Mouse (Mus musculus) frontal cortex, postnatal 25 days (tissue): ENCODE data around the gene Cobl.

ENCODE experiments used
- DNase-seq, 2 experiments: peaks; one replicate each; pipeline ENCODE4 v3.0.0; 2022; ENCODE audit warnings: low spot score in 2 of 2

The Cobl gene

DNA sequence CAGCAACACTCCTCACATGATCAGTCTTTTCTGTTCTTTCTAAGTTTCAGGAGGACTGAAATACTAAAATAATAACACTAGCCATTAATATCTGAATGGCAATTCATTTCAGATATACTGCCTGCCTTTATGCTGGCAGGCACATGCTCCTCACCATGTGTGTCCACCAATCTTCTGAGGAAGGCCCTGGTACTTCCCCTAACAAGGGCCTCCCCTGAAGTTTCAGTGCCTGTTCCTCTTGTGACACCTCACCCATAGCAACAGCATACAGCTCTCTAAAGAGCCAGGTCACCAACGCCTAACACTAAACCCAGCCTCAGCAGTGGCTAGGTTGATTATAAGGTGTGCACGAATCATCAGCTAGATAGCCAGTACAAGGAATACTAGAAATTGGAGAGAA is 20.5 kb downstream of the Cobl start:
- no peak for DNase-seq

DNA sequence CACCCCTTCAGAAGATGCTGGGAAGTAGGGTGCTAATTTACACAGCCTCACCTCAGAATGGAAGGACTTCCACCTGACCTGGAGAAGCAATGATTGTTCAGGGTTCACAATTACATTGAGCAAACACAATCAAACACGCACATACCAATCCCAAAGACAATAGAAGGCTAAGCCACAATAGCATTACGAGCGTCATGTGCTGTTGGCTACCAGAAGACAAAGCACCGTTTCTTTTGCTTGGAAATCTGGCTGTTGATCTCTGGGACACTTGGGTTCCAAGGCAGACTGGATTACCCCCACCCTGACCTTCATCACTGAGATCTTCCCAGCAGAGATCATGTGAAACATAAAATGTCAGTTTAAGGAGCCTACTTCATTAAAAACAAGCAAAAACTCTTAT is 21.1 kb downstream of the Cobl start:
- no peak for DNase-seq

GRCm38 (mm10) chr11:12443185-12443584 is 21.6 kb downstream of the Cobl start:
- DNase-seq: no peak

DNA sequence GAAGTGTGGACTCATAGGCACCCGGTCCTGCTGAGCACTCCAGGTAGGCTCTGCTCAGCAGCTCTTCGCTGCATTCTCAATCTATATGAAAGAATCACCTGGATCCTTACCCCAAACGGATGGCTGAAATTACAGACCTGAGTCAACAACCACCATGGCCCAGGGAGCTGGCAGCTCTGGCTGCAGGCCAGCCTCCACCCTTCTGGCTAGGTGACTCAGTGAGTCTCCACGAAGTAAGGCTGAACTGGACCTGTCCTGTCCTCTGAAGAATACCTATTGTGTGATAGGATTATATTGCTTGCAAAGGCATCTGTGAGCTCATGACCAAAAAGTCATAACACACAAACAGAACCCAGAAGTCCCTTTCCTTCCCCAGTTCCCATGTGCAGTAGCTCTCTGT is 22.5 kb downstream of the Cobl start:
- no peak for DNase-seq

- DNase-seq: no peak
Observed at GRCm38 (mm10) chr11:12435905-12436304, 28.9 kb downstream of the Cobl start.

DNA sequence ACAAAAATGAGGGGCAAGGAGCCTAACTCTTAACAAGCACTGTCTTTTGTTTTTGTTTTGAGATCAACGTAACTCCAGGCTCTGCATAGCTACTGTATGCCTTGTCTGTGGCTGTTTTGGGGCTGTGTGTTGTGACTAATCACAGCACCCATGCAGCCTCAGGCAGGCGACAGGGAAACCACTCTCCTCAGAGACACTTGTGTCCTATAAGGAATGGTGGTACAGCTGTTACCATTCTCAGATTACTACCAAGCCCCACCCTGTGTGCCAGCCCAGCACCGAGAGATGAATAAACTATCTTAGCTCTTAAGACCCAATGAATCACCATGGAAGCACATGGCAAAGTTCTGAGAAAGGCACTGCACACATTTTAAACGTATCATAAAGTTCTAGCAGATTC is 29.7 kb downstream of the Cobl start:
- DNase-seq: no peak

DNA sequence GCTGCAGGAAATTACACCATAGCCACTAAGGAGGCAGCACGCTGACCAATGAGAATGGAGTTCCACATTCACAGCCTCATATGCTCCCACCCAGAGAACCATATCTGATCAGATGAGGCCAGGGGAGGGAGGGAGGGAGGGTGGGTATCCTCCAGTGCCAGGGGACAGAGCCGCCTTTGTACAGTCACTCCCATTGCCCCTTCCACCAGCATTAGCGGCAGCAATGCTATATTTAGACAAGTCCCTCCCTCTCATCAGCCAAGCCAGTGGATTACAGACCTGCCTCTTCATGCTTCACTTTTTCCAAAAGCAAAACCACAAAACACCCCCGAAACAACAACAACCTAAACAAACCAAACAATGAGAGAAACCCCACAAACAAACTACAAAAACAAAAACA is 30.2 kb downstream of the Cobl start:
- no peak for DNase-seq

DNA sequence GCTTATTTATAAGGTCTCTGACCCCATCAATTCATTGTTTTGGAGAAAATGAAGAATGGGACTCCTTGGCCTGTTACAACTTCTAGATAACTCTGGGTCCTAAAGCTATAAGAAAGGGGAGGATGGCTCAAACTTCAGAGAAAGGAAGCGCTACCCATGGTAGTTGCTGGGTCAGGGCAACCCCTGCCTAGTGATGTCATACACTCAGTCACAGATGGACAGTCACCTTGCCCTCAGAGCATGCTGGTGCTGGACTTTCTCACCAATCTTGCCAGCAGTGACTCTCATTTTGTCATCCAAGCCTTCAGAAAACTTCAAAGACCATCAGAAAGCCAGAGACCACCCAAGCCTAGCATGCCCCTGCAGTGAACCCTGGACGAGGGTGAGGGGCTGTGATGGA is 32.8 kb downstream of the Cobl start:
- no peak for DNase-seq

GRCm38 (mm10) chr11:12430231-12431041 is 34.3 kb downstream of the Cobl start:
- DNase-seq: no peak

DNA sequence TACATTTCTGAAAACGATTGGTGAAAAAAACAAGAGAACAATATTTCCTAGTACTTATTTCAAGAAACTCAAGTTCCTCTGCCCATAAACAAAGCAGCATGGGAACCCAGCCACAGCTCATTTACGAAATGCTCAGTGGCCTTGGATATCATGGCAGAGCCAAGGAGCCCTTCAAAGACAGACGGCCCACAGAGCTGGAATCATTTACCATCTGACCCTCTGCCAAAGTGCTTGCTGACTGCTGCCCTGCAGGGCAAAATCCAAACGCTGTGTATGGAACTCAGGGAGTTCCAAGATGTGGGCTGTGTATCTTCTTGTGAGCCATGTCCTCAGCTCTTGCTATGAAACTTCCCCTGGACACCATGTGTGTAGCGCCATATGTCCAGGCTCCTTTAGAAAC is 38.0 kb downstream of the Cobl start:
- DNase-seq: no peak

DNA sequence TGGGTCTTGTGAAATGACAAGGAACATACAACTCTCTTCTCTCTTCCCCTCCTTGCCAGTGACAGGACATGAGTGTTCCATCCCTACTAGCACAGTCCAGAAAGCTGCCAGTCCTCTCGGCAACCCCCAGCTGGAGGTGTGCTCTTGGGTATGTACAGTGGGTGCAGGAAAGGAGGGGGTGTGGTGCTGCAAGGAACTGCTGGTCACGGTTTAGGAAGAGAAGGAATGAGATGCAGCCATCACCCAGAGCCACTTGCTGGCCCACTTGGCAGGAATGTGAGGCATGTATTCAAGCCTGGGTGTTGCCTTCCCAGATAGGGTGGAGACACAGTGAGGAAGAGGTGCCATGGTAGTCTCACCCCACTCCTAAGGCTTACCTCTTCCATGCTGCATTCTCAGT is 40.6 kb downstream of the Cobl start:
- no peak for DNase-seq

DNA sequence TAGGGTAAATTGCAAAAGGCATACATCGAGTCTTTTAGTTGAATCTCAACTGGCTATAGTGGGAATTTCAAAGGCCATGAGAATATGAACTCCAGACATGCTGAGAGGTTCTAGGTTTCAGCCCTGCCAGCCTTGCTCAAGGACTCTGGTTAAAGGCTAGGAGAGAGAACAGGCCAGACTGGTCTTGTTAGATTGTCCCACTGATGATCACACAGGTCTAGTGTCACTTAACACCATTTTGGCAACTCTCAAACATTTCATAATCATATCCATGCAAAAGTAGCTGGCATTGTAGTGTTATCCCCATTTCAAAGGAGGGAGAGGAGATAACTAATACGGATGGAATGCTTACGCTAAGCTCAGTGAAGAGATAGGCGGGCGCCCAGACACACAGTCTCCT is 43.6 kb downstream of the Cobl start:
- DNase-seq: no peak

GRCm38 (mm10) chr11:12420146-12420545 is 44.6 kb downstream of the Cobl start:
- no peak for DNase-seq

- DNase-seq: no peak
Observed at GRCm38 (mm10) chr11:12416899-12417298, 47.9 kb downstream of the Cobl start.

GRCm38 (mm10) chr11:12415329-12415728 is 49.4 kb downstream of the Cobl start:
- no peak for DNase-seq

DNA sequence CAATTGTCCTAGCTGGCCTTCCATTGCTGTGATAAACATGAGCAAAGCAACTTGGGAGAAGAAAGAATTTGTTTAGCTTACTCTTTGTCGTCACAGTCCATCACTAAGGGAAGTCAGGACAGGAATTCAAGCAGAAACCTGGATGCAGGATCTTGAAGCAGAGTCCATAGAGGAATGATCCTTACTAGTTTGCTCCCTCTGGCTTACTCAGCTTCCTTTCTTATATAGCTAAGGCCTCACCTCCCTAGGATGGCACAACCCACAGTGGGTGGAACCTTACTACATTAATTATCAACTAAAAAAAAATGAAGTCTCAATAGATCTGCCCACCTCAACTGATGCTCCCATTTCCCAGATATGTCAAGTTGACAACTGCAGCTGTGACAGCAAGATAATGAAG is 52.8 kb downstream of the Cobl start:
- DNase-seq: no peak

GRCm38 (mm10) chr11:12411075-12411807 is 53.5 kb downstream of the Cobl start:
- no peak for DNase-seq

DNA sequence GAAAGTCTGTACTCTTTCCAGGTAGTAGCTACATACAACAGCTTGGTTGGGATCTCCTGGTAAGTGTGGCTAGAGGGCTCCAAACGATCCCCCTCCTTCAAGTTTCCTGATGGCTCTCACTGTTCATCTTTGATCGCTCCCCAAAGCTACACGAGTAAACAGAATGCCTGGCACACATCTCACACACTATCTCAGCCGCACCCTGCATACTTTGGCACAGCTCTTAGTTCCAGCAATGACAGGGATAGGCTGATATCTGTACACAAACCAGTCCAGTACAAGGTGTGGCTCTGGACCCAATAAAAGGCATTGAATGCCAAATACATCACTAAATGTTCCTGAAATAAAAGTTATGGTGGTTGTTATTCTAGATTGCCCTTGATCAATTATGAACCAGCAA is 55.3 kb downstream of the Cobl start:
- no peak for DNase-seq

DNA sequence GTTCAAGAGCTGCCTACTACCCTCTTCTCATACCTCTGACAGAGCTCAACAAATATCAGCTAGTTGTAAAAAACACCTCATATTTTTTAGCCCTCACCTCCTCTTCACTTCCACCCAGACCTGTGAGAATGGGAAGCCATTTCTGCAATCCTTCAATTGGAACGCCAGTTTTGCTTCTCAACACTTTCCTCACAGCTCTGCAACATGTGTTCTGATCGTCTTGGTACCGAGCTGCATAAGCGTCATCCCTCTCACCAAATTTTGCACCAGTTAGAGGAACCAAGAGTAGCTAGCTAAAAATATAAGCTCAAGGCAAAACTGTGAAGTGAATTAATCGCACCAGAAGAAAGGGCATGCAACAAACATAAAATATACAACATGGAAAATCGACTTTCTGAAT is 56.9 kb downstream of the Cobl start:
- DNase-seq: no peak

DNA sequence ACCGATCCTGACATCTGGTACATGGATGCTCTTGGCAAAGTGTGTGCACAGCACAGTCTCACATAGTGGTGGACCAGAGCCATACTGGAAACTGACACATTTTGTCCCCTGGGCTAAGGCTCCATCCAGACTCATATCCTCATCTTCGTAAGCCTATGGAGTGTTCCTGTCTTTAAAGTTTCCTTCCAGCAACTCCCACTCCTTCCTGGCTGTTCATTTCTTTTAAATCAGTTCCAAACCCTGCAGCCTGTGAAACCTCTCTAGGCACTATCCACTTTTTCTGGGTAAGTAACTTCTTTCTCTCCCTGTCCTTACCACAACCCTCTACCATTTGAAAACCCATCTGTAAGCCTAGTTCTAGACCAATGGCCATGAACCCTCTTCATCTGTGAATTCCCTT is 64.9 kb downstream of the Cobl start:
- DNase-seq: no peak

DNA sequence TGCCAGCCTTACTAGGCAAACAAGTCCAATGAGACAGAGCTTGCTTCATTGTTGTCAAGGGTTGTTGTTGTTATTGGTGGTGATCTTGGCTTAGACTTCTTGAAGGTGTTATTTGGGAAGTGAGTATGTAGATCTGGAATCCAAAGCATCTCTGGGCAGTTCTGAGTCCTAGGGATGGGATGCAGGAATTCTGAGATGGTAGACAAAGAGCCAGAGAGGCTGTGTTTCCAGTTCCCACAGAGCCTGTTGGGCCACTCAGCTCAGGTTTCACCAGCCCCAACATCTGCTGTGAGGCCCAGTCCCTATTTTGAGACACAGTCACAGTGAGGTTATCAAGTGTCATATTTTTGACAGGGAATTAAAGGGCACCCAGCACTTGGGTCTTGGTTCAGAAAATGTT is 68.6 kb downstream of the Cobl start:
- DNase-seq: no peak

DNA sequence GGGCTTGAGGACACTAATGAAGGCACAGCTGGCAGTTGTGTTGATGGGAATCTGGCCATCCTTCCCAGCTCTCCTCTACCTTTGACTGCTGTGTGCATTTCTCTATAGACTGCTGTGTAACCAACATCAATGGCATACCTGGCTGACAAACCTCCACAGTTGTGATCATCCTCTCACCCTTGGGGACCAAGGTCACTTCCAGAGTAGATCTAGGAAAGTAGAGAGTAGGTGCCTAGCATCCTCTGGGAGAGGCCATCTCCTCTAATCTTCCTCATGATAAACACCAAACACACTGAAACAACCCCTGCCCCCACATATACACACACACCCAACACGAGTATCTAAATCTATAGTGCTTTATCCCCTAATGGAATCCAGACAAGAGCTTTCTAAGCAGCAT is 70.1 kb downstream of the Cobl start:
- DNase-seq: no peak

GRCm38 (mm10) chr11:12394151-12394550 is 70.6 kb downstream of the Cobl start:
- DNase-seq: no peak
